Mouse (Mus musculus) heart, adult 2 months (tissue): ENCODE measurements around the gene Iffo2. TPM values are rescaled to one million over a fixed set of nuclear protein-coding genes. Genes with fewer than 3 reads are reported as not detected.
A peak's percentile ranks its signal among the peaks of the same experiment; 100 is the strongest.

ENCODE experiments used
- DNase-seq, 2 experiments: peaks; one replicate each; pipeline ENCODE4 v3.0.0; 2021
- H3K27ac ChIP-seq: fragments of 200-600 bp; 2 replicates; pipeline ENCODE4 v1.8.1; 2022
- H3K27me3 ChIP-seq: fragments of 200-500 bp; 2 replicates; pipeline ENCODE4 v1.6.1; 2012; ENCODE audit warnings: mild to moderate bottlenecking, low read length, inconsistent platforms, mixed read lengths; ENCODE audit not compliant: control insufficient read depth, insufficient read depth
- H3K36me3 ChIP-seq: fragments of 200-500 bp; 2 replicates; pipeline ENCODE4 v1.6.1; 2012; ENCODE audit warnings: low read length, inconsistent platforms; ENCODE audit not compliant: control insufficient read depth, insufficient read depth
- H3K4me1 ChIP-seq: fragments of 200-500 bp; 2 replicates; pipeline ENCODE4 v1.6.1; 2011; ENCODE audit warnings: low read length; ENCODE audit not compliant: control insufficient read depth, insufficient read depth
- H3K4me3 ChIP-seq: fragments of 200-600 bp; 2 replicates; pipeline ENCODE4 v1.8.1; 2022
- H3K79me2 ChIP-seq: fragments of 200-500 bp; replicated peaks from 2 replicates; pipeline ENCODE4 v1.6.1; 2012; ENCODE audit warnings: mild to moderate bottlenecking, inconsistent platforms, low read length, moderate library complexity, mixed read lengths; ENCODE audit not compliant: control insufficient read depth, insufficient read depth
- H3K9ac ChIP-seq: fragments of 200-500 bp; 2 replicates; pipeline ENCODE4 v1.6.1; 2012; ENCODE audit warnings: low read depth, mild to moderate bottlenecking, control low read depth, inconsistent platforms, low read length, mixed read lengths
- CTCF ChIP-seq: fragments of 200-600 bp; IDR thresholded peaks from 2 replicates; pipeline ENCODE4 v1.8.1; 2022; ENCODE audit warnings: antibody characterized with exemption, mild to moderate bottlenecking, moderate library complexity
- EP300 ChIP-seq: fragments of 200-500 bp; IDR thresholded peaks from 2 replicates; pipeline ENCODE4 v1.6.1; 2011; ENCODE audit warnings: low read depth, low read length, control low read depth; ENCODE audit not compliant: insufficient read depth
- POLR2A ChIP-seq: fragments of 200-500 bp; IDR thresholded peaks from 2 replicates; pipeline ENCODE4 v1.6.1; 2011; ENCODE audit warnings: mild to moderate bottlenecking, low read depth, low read length, control low read depth; ENCODE audit not compliant: insufficient read depth
- WGBS: fragments of 180-500 bp; shearing (Covaris S2); methylation state at CpG from one replicate; pipeline ENCODE4 v1.1.7; 2018; 5-methylcytosine and 5-hydroxymethylcytosine counted together
- intact Hi-C: fragments of 180-260 bp; cut with DNase I; formaldehyde crosslinking; loops from one replicate; pipeline ENCODE4 v1.15.1; 2025
- polyA plus RNA-seq: library from polyadenylated mRNA; depleted of rRNA; stranded (reverse); fragments of >200 nt; gene quantifications from 2 replicates; pipeline ENCODE4 v1.2.3, GENCODE M21; 2012
- total RNA-seq, 2 experiments: library from RNA; stranded (reverse); gene quantifications; 2 replicates each; pipeline ENCODE4 v1.2.3; 2021

The Iffo2 gene
- total and polyA plus RNA-seq, 3 experiments: 3.1 to 5.0 (median 4.9) TPM

GRCm38 (mm10) chr4:139555235-139555634 lies 24.9 kb downstream of the Iffo2 start:
- DNase-seq: no peak
- Histone ChIP-seq H3K36me3 (no peaks in the 10 kb centered on the region), H3K27ac (no peak overlapping the region), H3K79me2 (no peaks in the 10 kb centered on the region), H3K4me3 (no peak overlapping the region), H3K4me1 (peaks cover 2% of the 10 kb centered on the region), H3K27me3 (no peaks in the 10 kb centered on the region), H3K9ac (no peak overlapping the region)
- TF ChIP-seq POLR2A (no peak), EP300 (no peak), CTCF (no peak)
- WGBS: 71% methylated on average over 11 of the region's 11 CpGs
- intact Hi-C loops: no loop called here

DNA sequence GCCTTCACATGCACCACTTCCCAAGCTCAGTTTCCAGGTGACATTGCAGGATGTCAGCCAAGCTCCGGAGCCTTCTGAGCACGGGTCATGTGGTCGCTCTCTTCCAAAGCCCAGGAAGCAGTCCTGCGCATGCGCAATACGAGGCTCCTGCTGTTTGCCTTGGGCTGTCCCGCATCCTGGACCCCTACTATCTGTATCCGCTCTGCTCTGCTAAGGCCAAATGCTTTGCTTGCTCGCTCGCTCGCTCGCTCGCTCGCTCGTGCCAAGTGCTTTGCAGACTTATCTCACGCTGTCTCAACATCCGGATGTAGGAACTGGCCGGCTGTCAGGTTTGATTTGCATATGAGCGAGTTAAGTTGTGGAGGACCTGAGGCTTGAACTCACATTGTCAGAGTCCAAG lies 25.6 kb downstream of the Iffo2 start:
- H3K9ac ChIP-seq: no peak overlapping the region
- no peaks in the 10 kb centered on the region for H3K79me2 ChIP-seq
- WGBS: 27% methylated on average over 19 of the region's 19 CpGs
- DNase-seq: peak; percentile 50 to 70
- H3K4me3 ChIP-seq: no peak overlapping the region
- H3K27me3 ChIP-seq: no peaks in the 10 kb centered on the region
- H3K4me1 ChIP-seq: peaks cover 2% of the 10 kb centered on the region
- no peaks in the 10 kb centered on the region for H3K36me3 ChIP-seq
- H3K27ac ChIP-seq: no peak overlapping the region
- no peak for TF ChIP-seq POLR2A
- no peak for TF ChIP-seq CTCF
- TF ChIP-seq EP300: no peak
- intact Hi-C loops: no loop called here

DNA sequence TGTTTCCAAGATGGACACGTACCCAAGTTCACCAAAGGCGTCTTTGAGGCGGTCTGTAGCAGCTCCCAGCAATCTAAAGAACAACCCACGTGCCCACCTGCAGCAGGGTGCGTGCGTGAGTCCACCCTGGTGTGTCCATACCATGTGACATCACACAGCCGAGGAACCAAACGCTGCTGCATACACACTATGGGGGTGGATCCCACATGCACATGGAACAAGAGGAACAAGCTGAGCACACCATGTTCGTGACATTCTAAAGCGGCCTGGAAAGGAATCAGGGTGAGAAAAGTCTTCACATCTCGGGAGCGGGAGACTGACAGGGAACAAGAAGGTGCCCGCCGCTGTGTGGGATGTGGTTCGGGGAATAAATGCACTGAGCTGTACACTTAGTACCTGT lies 38.0 kb downstream of the Iffo2 start:
- TF ChIP-seq CTCF (no peak), POLR2A (no peak), EP300 (no peak)
- Histone ChIP-seq H3K4me1 (no peaks in the 10 kb centered on the region), H3K27ac (no peak overlapping the region), H3K79me2 (no peaks in the 10 kb centered on the region), H3K4me3 (no peak overlapping the region), H3K36me3 (no peaks in the 10 kb centered on the region), H3K27me3 (no peaks in the 10 kb centered on the region), H3K9ac (no peak overlapping the region)
- no peak for DNase-seq
- WGBS: 77% methylated on average over 15 of the region's 15 CpGs
- intact Hi-C loops: no loop called here

DNA sequence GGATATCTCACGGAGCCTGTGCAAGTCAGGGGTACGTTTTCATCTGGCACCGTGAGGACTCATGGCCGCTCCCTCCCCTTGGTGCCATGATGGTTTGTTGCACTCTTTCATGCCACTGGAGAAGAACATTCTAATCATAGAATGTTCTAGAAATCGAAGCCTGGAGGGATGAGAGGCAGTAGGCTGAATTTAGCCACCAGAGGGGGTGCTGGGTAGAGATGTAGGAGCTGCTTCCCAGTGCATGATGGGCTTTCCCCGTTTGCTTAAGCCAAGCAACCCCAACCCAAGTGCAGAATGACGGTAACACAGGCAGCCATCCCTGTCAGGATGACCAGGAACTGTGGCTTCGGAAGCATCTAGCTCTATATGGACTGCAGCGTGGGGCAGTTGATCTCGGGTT lies 40.4 kb downstream of the Iffo2 start:
- H3K79me2 ChIP-seq: peaks cover 5% of the 10 kb centered on the region
- no peak overlapping the region for H3K9ac ChIP-seq
- DNase-seq: peak; percentile 18 to 24
- WGBS: 70% methylated on average over 10 of the region's 10 CpGs
- intact Hi-C loops: no loop called here
- no peaks in the 10 kb centered on the region for H3K36me3 ChIP-seq
- no peak overlapping the region for H3K4me3 ChIP-seq
- peaks cover 5% of the 10 kb centered on the region for H3K4me1 ChIP-seq
- TF ChIP-seq POLR2A (no peak), CTCF (peak; percentile 56), EP300 (no peak)
- H3K27ac ChIP-seq: no peak overlapping the region
- H3K27me3 ChIP-seq: no peaks in the 10 kb centered on the region

GRCm38 (mm10) chr4:139572928-139573512 lies 42.7 kb downstream of the Iffo2 start:
- Histone ChIP-seq H3K9ac (no peak overlapping the region), H3K79me2 (peaks cover 9% of the 10 kb centered on the region), H3K4me3 (no peak overlapping the region), H3K4me1 (peaks cover 11% of the 10 kb centered on the region), H3K36me3 (no peaks in the 10 kb centered on the region), H3K27me3 (no peaks in the 10 kb centered on the region), H3K27ac (no peak overlapping the region)
- 92% methylated on average over 12 of the region's 12 CpGs for WGBS
- intact Hi-C loops: loop anchor here (2.0 kb wide), 1 partner anchor 102 kb away; no protein-coding TSS in a partner anchor
- DNase-seq: no peak
- TF ChIP-seq EP300: no peak
- TF ChIP-seq CTCF: no peak
- no peak for TF ChIP-seq POLR2A

GRCm38 (mm10) chr4:139574156-139574798 lies 43.9 kb downstream of the Iffo2 start:
- Histone ChIP-seq H3K79me2 (peaks cover 9% of the 10 kb centered on the region), H3K4me1 (peaks cover 18% of the 10 kb centered on the region), H3K27ac (peak overlapping the region; percentile 86), H3K27me3 (no peaks in the 10 kb centered on the region), H3K4me3 (peak overlapping the region; percentile 92), H3K36me3 (no peaks in the 10 kb centered on the region), H3K9ac (peak overlapping the region; percentile 89)
- DNase-seq: peak; percentile 99
- WGBS: under 1% methylated on average over 51 of the region's 52 CpGs
- peak; percentile 81 for TF ChIP-seq EP300
- peak; percentile 75 for TF ChIP-seq CTCF
- TF ChIP-seq POLR2A: peak; percentile 92
- intact Hi-C loops: loop anchor here (2.0 kb wide), 1 partner anchor 37 kb away; no protein-coding TSS in a partner anchor
